Mouse (Mus musculus): ENCODE measurements around the gene Rnls. TPM values are rescaled to one million over a fixed set of nuclear protein-coding genes. Genes with fewer than 3 reads are reported as not detected.

Rnls gene
- polyA plus RNA-seq, 1 experiment from 2014 or later, result 7.6 TPM

DNA sequence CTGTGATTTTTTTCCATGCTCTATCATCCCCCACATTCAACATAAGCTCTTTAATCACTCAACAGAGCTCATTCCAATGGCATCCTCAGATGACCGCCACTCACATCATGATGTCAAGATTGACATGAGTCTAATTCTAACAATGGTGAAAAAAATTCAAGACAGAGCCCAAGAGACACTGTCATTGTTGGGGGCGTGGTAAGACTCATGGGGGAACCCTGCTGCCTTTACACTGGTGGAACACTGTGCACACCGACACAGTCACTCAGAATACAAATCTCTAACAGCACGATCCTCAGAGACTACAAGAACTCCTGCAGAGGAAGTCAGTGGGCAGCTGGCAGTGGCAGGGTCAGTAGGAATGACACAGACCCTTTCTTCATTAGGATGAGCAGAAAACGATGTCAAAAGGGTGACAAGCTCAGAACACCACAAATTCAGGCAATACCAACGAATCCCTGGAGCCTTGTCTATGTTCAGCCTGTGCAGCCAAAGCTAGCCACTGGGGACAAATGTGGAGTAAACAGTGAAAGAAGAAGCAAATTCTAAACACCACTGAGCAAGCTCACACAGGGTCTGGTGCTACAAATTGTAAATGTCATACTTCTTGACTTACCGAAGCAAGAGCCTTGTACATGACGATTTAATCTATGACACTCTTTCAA is 277.3 kb downstream of the Rnls start:
- no peak overlapping the region for H3K9ac ChIP-seq
- H3K4me3 ChIP-seq (replicated peaks), result no peak overlapping the region
- H3K27ac ChIP-seq, result no peak overlapping the region
- H3K9me3 ChIP-seq (replicated peaks), result no peaks in the 10 kb centered on the region
- 85% methylated on average over 8 of the region's 8 CpGs for WGBS
- no peaks in the 10 kb centered on the region for H3K36me3 ChIP-seq
- H3K4me2 ChIP-seq, result no peak overlapping the region
- ATAC-seq (replicated peaks; ENCODE audit: low FRiP score), result no peak
- H3K27me3 ChIP-seq, result no peaks in the 10 kb centered on the region
- H3K4me1 ChIP-seq, result 0 out of 2 replicates have a peak, but pooled peaks cover 6% of the 10 kb centered on the region

- Histone ChIP-seq H3K36me3 (no peaks in the 10 kb centered on the region), H3K9me3 (replicated peaks) (no peaks in the 10 kb centered on the region), H3K9ac (no peak overlapping the region), H3K4me3 (replicated peaks) (no peak overlapping the region), H3K27ac (peak overlapping the region; percentile 23), H3K4me1 (0 out of 2 replicates have a peak, but pooled peaks cover 6% of the 10 kb centered on the region), H3K4me2 (no peak overlapping the region), H3K27me3 (no peaks in the 10 kb centered on the region)
- no peak for ATAC-seq (replicated peaks; ENCODE audit: low FRiP score)
- 46% methylated on average over 7 of the region's 7 CpGs for WGBS
Measured at GRCm38 (mm10) chr19:33113746-33114145, 278.3 kb downstream of the Rnls start.

- ATAC-seq (replicated peaks; ENCODE audit: low FRiP score), result no peak
- Histone ChIP-seq H3K9ac (no peak overlapping the region), H3K4me2 (no peak overlapping the region), H3K27me3 (no peaks in the 10 kb centered on the region), H3K4me1 (0 out of 2 replicates have a peak, but pooled peaks cover 6% of the 10 kb centered on the region), H3K27ac (0 out of 2 replicates have a peak overlapping the region, but pooled peaks have one; percentile 18), H3K36me3 (no peaks in the 10 kb centered on the region), H3K4me3 (replicated peaks) (no peak overlapping the region), H3K9me3 (replicated peaks) (no peaks in the 10 kb centered on the region)
- WGBS, result 71% methylated on average over 9 of the region's 9 CpGs
Measured at GRCm38 (mm10) chr19:33110404-33110803, 281.7 kb downstream of the Rnls start.

DNA sequence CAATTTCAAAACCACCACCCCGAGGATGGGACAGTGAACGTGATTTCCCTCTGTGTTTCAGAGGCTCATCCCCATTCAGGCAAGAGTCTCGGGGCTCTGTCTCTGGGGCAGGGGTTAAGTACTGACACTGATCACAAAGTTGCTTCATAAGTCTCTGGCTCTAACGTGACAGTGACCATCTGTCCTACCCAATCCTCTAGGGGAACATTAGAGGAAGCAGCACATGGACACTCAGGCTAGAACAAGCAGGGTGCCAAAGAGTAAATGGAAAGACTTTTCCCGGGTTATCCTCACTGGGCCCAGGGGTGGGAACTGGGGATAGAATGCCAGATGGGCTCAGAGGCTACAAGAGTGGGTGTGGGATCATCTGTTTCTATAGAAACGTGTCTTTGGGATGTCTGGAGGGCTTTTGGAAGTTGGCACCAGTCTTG is 282.1 kb downstream of the Rnls start:
- Histone ChIP-seq H3K9ac (no peak overlapping the region), H3K27me3 (no peaks in the 10 kb centered on the region), H3K4me1 (0 out of 2 replicates have a peak, but pooled peaks cover 6% of the 10 kb centered on the region), H3K36me3 (no peaks in the 10 kb centered on the region), H3K27ac (no peak overlapping the region), H3K4me2 (no peak overlapping the region), H3K9me3 (replicated peaks) (no peaks in the 10 kb centered on the region), H3K4me3 (replicated peaks) (no peak overlapping the region)
- 40% methylated on average over 6 of the region's 6 CpGs for WGBS
- ATAC-seq (replicated peaks; ENCODE audit: low FRiP score), result 0 out of 2 replicates have a peak, but pooled peaks have one; percentile 22

DNA sequence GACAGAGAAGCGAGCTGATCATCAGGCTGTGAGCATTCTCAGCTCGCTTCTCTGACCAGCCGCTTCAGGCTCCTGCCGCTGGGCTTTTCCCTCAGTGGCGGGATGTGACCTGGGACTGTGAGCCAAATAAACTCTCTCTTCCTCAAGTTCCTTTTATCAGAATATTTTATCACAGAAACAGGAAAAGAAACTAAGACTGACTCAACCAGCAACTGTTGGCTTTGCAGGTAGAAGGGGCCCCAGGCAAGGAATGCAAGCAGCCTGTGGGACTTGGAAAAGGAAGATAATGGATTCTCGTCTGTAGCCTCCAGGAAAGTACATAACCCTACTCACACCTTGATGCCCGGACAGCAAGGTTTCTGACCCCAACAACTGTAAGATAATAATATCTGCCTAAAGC is 283.0 kb downstream of the Rnls start:
- Histone ChIP-seq H3K27ac (no peak overlapping the region), H3K36me3 (no peaks in the 10 kb centered on the region), H3K9ac (no peak overlapping the region), H3K4me2 (no peak overlapping the region), H3K27me3 (no peaks in the 10 kb centered on the region), H3K9me3 (replicated peaks) (no peaks in the 10 kb centered on the region), H3K4me3 (replicated peaks) (no peak overlapping the region), H3K4me1 (0 out of 2 replicates have a peak, but pooled peaks cover 6% of the 10 kb centered on the region)
- 77% methylated on average over 7 of the region's 7 CpGs for WGBS
- no peak for ATAC-seq (replicated peaks; ENCODE audit: low FRiP score)

- Histone ChIP-seq H3K27ac (no peak overlapping the region), H3K36me3 (no peaks in the 10 kb centered on the region), H3K27me3 (no peaks in the 10 kb centered on the region), H3K4me3 (replicated peaks) (no peak overlapping the region), H3K9ac (no peak overlapping the region), H3K4me2 (no peak overlapping the region), H3K4me1 (peaks cover 16% of the 10 kb centered on the region), H3K9me3 (replicated peaks) (no peaks in the 10 kb centered on the region)
- ATAC-seq (replicated peaks; ENCODE audit: low FRiP score), result no peak
- WGBS, result 89% methylated on average over 6 of the region's 6 CpGs
Measured at GRCm38 (mm10) chr19:33103851-33104250, 288.2 kb downstream of the Rnls start.

- peaks cover 16% of the 10 kb centered on the region for H3K4me1 ChIP-seq
- 49% methylated on average over 7 of the region's 7 CpGs for WGBS
- H3K36me3 ChIP-seq, result no peaks in the 10 kb centered on the region
- no peak for ATAC-seq (replicated peaks; ENCODE audit: low FRiP score)
- H3K4me2 ChIP-seq, result no peak overlapping the region
- H3K27me3 ChIP-seq, result no peaks in the 10 kb centered on the region
- H3K9me3 ChIP-seq (replicated peaks), result no peaks in the 10 kb centered on the region
- no peak overlapping the region for H3K4me3 ChIP-seq (replicated peaks)
- H3K27ac ChIP-seq, result no peak overlapping the region
- no peak overlapping the region for H3K9ac ChIP-seq
Measured at GRCm38 (mm10) chr19:33102783-33103139, 289.3 kb downstream of the Rnls start.

DNA sequence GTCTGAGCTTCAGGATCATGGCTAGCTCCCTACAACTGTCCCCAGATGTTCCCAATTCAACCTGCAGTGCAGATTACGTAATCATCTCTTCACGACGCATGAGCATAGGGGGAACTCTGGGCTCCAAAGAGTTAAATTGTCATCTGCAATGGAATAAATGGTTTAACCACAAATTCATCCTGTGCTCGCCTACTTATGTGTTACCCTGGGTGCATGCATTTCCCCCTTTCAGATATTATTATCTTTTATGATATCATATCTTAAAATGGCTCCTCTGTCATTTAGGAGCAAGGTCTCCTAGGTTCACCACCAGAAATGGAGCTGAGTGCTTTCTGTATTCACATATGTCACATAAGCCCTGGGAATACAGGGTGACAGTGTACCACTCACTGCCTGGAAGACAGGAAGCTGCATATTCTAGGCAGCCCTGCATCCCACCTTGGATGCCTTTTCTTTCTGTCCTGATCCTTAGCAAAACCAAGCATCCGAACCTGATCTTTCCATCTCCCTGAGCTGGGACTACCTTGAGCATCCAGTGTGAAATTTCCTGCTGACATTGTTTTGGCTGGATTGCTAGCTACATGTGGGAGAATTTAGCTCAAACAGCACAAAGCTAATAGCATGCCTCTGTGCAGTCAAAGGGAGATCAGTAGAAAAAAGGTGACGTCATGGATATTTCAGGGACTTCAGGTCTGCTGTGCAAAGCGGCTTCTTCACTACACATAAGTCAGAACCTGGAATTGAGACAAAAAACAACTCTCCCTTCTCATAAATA is 289.9 kb downstream of the Rnls start:
- H3K36me3 ChIP-seq, result no peaks in the 10 kb centered on the region
- no peak for ATAC-seq (replicated peaks; ENCODE audit: low FRiP score)
- H3K4me3 ChIP-seq (replicated peaks), result no peak overlapping the region
- H3K9ac ChIP-seq, result no peak overlapping the region
- H3K27me3 ChIP-seq, result no peaks in the 10 kb centered on the region
- no peaks in the 10 kb centered on the region for H3K9me3 ChIP-seq (replicated peaks)
- no peak overlapping the region for H3K27ac ChIP-seq
- 74% methylated on average over 7 of the region's 7 CpGs for WGBS
- no peak overlapping the region for H3K4me2 ChIP-seq
- H3K4me1 ChIP-seq, result peaks cover 16% of the 10 kb centered on the region

GRCm38 (mm10) chr19:33101093-33102007 is 290.7 kb downstream of the Rnls start:
- no peaks in the 10 kb centered on the region for H3K36me3 ChIP-seq
- H3K9ac ChIP-seq, result no peak overlapping the region
- H3K9me3 ChIP-seq (replicated peaks), result no peaks in the 10 kb centered on the region
- H3K27ac ChIP-seq, result no peak overlapping the region
- 74% methylated on average over 13 of the region's 13 CpGs for WGBS
- H3K4me1 ChIP-seq, result peaks cover 16% of the 10 kb centered on the region
- no peaks in the 10 kb centered on the region for H3K27me3 ChIP-seq
- H3K4me3 ChIP-seq (replicated peaks), result no peak overlapping the region
- ATAC-seq (replicated peaks; ENCODE audit: low FRiP score), result no peak
- no peak overlapping the region for H3K4me2 ChIP-seq

DNA sequence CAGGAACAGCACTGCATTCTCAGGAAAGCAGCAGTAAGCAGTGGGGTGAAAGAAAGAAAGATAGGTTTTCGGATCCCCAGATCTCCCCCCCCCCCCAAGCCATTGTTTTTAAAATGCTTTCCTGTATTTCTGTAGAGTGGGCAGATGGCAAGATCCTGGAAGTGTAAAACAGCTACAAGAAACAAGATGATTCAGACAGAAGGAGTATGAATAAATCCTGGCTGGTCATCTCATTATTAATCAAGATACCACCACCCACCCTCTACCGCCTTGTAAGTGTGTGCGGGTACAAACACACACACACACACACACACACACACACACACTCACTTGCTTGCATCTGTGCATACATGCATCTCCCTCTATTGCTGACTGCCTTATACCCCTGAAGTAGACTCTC is 291.5 kb downstream of the Rnls start:
- Histone ChIP-seq H3K9me3 (replicated peaks) (no peaks in the 10 kb centered on the region), H3K27me3 (no peaks in the 10 kb centered on the region), H3K27ac (no peak overlapping the region), H3K9ac (no peak overlapping the region), H3K36me3 (no peaks in the 10 kb centered on the region), H3K4me3 (replicated peaks) (no peak overlapping the region), H3K4me1 (peaks cover 16% of the 10 kb centered on the region), H3K4me2 (no peak overlapping the region)
- ATAC-seq (replicated peaks; ENCODE audit: low FRiP score), result no peak
- 79% methylated on average over 3 of the region's 3 CpGs for WGBS

GRCm38 (mm10) chr19:33100031-33100430 is 292.1 kb downstream of the Rnls start:
- H3K36me3 ChIP-seq, result no peaks in the 10 kb centered on the region
- H3K4me3 ChIP-seq (replicated peaks), result no peak overlapping the region
- H3K4me2 ChIP-seq, result no peak overlapping the region
- H3K27me3 ChIP-seq, result no peaks in the 10 kb centered on the region
- no peak overlapping the region for H3K27ac ChIP-seq
- no peaks in the 10 kb centered on the region for H3K9me3 ChIP-seq (replicated peaks)
- H3K4me1 ChIP-seq, result peaks cover 16% of the 10 kb centered on the region
- no peak overlapping the region for H3K9ac ChIP-seq
- 53% methylated on average over 4 of the region's 4 CpGs for WGBS
- no peak for ATAC-seq (replicated peaks; ENCODE audit: low FRiP score)
